Mouse (Mus musculus): ENCODE results near the gene Arhgap10. TPM values are rescaled to one million over a fixed set of nuclear protein-coding genes. Genes with fewer than 3 reads are reported as not detected.

The Arhgap10 gene
- total and polyA plus RNA-seq, 2 experiments from 2014 or later = 2.3 to 5.4 TPM

- Histone ChIP-seq H3K27me3 (ENCODE audit: insufficient read depth, low read length) (no peaks in the 10 kb centered on the region), H3K4me3 (ENCODE audit: low read depth, low read length) (no peak overlapping the region), H3K36me3 (ENCODE audit: insufficient read depth, low read length) (no peaks in the 10 kb centered on the region), H3K9ac (replicated peaks; ENCODE audit: low read length, poor library complexity, severe bottlenecking) (no peak overlapping the region), H3K4me1 (ENCODE audit: insufficient read depth, low read length) (no peaks in the 10 kb centered on the region), H3K4me2 (ENCODE audit: low read depth, low read length, poor library complexity, severe bottlenecking) (no peak overlapping the region), H3K9me3 (ENCODE audit: low read length) (0 out of 2 replicates have a peak, but pooled peaks cover 8% of the 10 kb centered on the region), H3K27ac (ENCODE audit: low read depth, low read length) (no peak overlapping the region)
- DNase-seq (ENCODE audit: low spot score) (no peak), ATAC-seq (ENCODE audit: low FRiP score) (no peak)
- WGBS = 93% methylated on average over 21 of the region's 21 CpGs
- TF ChIP-seq CTCF (IDR thresholded peaks at IDR 0.05) = no peak
These were observed 66.0 kb downstream of the Arhgap10 start for GRCm38 (mm10) chr8:77451466-77452382.

GRCm38 (mm10) chr8:77451052-77451451 is 66.7 kb downstream of the Arhgap10 start:
- H3K36me3 ChIP-seq (ENCODE audit: insufficient read depth, low read length) = no peaks in the 10 kb centered on the region
- H3K27me3 ChIP-seq (ENCODE audit: insufficient read depth, low read length) = no peaks in the 10 kb centered on the region
- 96% methylated on average over 5 of the region's 5 CpGs for whole genome bisulfite sequencing
- no peak overlapping the region for H3K9ac ChIP-seq (replicated peaks; ENCODE audit: low read length, poor library complexity, severe bottlenecking)
- H3K4me2 ChIP-seq (ENCODE audit: low read depth, low read length, poor library complexity, severe bottlenecking) = no peak overlapping the region
- no peak for TF ChIP-seq CTCF (IDR thresholded peaks at IDR 0.05)
- H3K9me3 ChIP-seq (ENCODE audit: low read length) = 0 out of 2 replicates have a peak, but pooled peaks cover 8% of the 10 kb centered on the region
- no peak overlapping the region for H3K27ac ChIP-seq (ENCODE audit: low read depth, low read length)
- ATAC-seq (ENCODE audit: low FRiP score) (no peak), DNase-seq (ENCODE audit: low spot score) (no peak)
- no peak overlapping the region for H3K4me3 ChIP-seq (ENCODE audit: low read depth, low read length)
- no peaks in the 10 kb centered on the region for H3K4me1 ChIP-seq (ENCODE audit: insufficient read depth, low read length)

GRCm38 (mm10) chr8:77446294-77446693 is 71.5 kb downstream of the Arhgap10 start:
- no peak overlapping the region for H3K27ac ChIP-seq (ENCODE audit: low read depth, low read length)
- H3K4me3 ChIP-seq (ENCODE audit: low read depth, low read length) = no peak overlapping the region
- no peaks in the 10 kb centered on the region for H3K4me1 ChIP-seq (ENCODE audit: insufficient read depth, low read length)
- 0 out of 2 replicates have a peak, but pooled peaks cover 8% of the 10 kb centered on the region for H3K9me3 ChIP-seq (ENCODE audit: low read length)
- DNase-seq (ENCODE audit: low spot score) (no peak), ATAC-seq (ENCODE audit: low FRiP score) (no peak)
- H3K4me2 ChIP-seq (ENCODE audit: low read depth, low read length, poor library complexity, severe bottlenecking) = no peak overlapping the region
- no peaks in the 10 kb centered on the region for H3K36me3 ChIP-seq (ENCODE audit: insufficient read depth, low read length)
- no peak for TF ChIP-seq CTCF (IDR thresholded peaks at IDR 0.05)
- WGBS = 74% methylated on average over 12 of the region's 12 CpGs
- no peaks in the 10 kb centered on the region for H3K27me3 ChIP-seq (ENCODE audit: insufficient read depth, low read length)
- H3K9ac ChIP-seq (replicated peaks; ENCODE audit: low read length, poor library complexity, severe bottlenecking) = no peak overlapping the region

GRCm38 (mm10) chr8:77445642-77446041 is 72.1 kb downstream of the Arhgap10 start:
- WGBS = 86% methylated on average over 3 of the region's 3 CpGs
- DNase-seq (ENCODE audit: low spot score) (no peak), ATAC-seq (ENCODE audit: low FRiP score) (no peak)
- no peak overlapping the region for H3K27ac ChIP-seq (ENCODE audit: low read depth, low read length)
- no peaks in the 10 kb centered on the region for H3K36me3 ChIP-seq (ENCODE audit: insufficient read depth, low read length)
- H3K4me3 ChIP-seq (ENCODE audit: low read depth, low read length) = no peak overlapping the region
- no peak overlapping the region for H3K4me2 ChIP-seq (ENCODE audit: low read depth, low read length, poor library complexity, severe bottlenecking)
- no peaks in the 10 kb centered on the region for H3K27me3 ChIP-seq (ENCODE audit: insufficient read depth, low read length)
- H3K9ac ChIP-seq (replicated peaks; ENCODE audit: low read length, poor library complexity, severe bottlenecking) = no peak overlapping the region
- H3K4me1 ChIP-seq (ENCODE audit: insufficient read depth, low read length) = no peaks in the 10 kb centered on the region
- 0 out of 2 replicates have a peak, but pooled peaks cover 8% of the 10 kb centered on the region for H3K9me3 ChIP-seq (ENCODE audit: low read length)
- no peak for TF ChIP-seq CTCF (IDR thresholded peaks at IDR 0.05)

- H3K4me1 ChIP-seq (ENCODE audit: insufficient read depth, low read length) = no peaks in the 10 kb centered on the region
- 82% methylated on average over 10 of the region's 10 CpGs for WGBS
- DNase-seq (ENCODE audit: low spot score) (peak; percentile 26), ATAC-seq (ENCODE audit: low FRiP score) (no peak)
- no peak overlapping the region for H3K4me3 ChIP-seq (ENCODE audit: low read depth, low read length)
- no peak overlapping the region for H3K27ac ChIP-seq (ENCODE audit: low read depth, low read length)
- H3K27me3 ChIP-seq (ENCODE audit: insufficient read depth, low read length) = no peaks in the 10 kb centered on the region
- no peak for TF ChIP-seq CTCF (IDR thresholded peaks at IDR 0.05)
- no peak overlapping the region for H3K9ac ChIP-seq (replicated peaks; ENCODE audit: low read length, poor library complexity, severe bottlenecking)
- H3K9me3 ChIP-seq (ENCODE audit: low read length) = no peaks in the 10 kb centered on the region
- H3K4me2 ChIP-seq (ENCODE audit: low read depth, low read length, poor library complexity, severe bottlenecking) = no peak overlapping the region
- no peaks in the 10 kb centered on the region for H3K36me3 ChIP-seq (ENCODE audit: insufficient read depth, low read length)
These were observed 73.4 kb downstream of the Arhgap10 start for GRCm38 (mm10) chr8:77444166-77444870.

- 93% methylated on average over 7 of the region's 7 CpGs for WGBS
- no peak overlapping the region for H3K4me2 ChIP-seq (ENCODE audit: low read depth, low read length, poor library complexity, severe bottlenecking)
- no peak overlapping the region for H3K27ac ChIP-seq (ENCODE audit: low read depth, low read length)
- TF ChIP-seq CTCF (IDR thresholded peaks at IDR 0.05) = no peak
- H3K36me3 ChIP-seq (ENCODE audit: insufficient read depth, low read length) = no peaks in the 10 kb centered on the region
- no peak overlapping the region for H3K9ac ChIP-seq (replicated peaks; ENCODE audit: low read length, poor library complexity, severe bottlenecking)
- DNase-seq (ENCODE audit: low spot score) (no peak), ATAC-seq (ENCODE audit: low FRiP score) (no peak)
- no peaks in the 10 kb centered on the region for H3K27me3 ChIP-seq (ENCODE audit: insufficient read depth, low read length)
- no peaks in the 10 kb centered on the region for H3K9me3 ChIP-seq (ENCODE audit: low read length)
- no peak overlapping the region for H3K4me3 ChIP-seq (ENCODE audit: low read depth, low read length)
- H3K4me1 ChIP-seq (ENCODE audit: insufficient read depth, low read length) = no peaks in the 10 kb centered on the region
These were observed 75.3 kb downstream of the Arhgap10 start for GRCm38 (mm10) chr8:77442452-77442851.
